Mouse (Mus musculus) 3T3-L1 (cell line): ENCODE measurements at regions not wholly inside any gene's neighbourhood (a gene's known extent, or its start where the extent isn't known, plus 50 kb on each side); places are given as distances from the start of the nearest gene placed in this dataset.
"Not testable (repeated sequence)": the region's sequence is repeated elsewhere in the genome, so short reads cannot be mapped to it uniquely, and the experiment has no call there.

Experiments
- DNase-seq: peaks from one replicate; pipeline ENCODE4 v3.0.0-alpha.2; 2015; ENCODE audit warnings: low read depth, low spot score

DNA sequence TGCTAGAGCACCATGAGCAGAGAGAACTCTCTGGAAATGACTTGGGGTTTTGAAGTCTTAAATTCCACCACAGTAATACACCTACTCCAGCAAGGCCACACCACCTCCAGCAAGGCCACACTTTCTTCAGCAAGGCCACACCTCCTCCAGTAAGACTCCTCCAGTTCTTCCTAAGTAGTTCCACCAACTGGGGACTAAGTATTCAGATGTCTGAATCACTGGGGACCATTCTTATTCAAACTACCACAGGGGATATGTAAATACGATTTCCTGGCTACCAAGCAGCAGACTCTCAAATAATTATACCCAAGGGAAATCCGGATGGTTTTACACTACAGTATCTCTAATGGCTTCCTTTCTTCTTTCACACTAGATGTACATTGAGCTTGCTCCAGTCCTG is 598.7 kb upstream of the Igfbp3 start:
- DNase-seq: no peak

DNA sequence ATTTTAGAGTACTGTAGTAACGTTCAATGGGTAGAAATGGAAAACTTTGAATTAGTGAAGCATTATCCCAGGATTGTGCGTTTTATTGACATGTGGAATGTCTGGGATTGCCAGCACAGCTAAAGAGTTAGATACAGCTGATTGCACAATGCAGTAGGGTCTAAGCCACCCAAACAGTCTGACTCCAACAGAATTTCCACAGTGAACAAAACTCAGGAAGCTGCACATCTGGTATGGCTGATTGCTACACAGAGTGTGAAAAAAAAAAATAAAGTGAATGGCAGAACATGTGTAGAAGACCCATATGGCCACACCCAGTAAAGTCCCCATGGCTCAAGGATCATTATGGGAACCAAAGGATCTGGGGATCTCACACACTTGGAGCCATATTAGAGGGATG is 596.0 kb upstream of the Igfbp3 start:
- DNase-seq: no peak

DNA sequence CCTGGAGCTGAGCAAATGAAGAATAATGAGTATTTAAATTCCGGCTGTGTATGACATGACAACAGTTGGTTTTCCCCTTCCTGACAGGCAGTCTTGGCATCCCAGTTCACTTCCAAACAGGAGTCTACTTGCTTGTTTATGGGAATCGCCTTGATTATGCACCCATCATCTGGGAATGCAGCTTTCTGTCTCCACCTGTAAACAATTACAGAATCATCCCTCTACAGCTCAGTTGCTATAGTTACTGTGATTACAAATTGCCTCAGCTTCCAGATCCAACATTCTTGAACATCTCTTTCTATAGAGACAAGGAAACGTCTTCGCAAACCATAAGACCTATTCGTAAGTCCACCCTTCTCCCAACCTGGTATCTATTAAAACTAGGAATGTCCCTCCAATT is 582.6 kb upstream of the Igfbp3 start:
- peak; percentile 45 for DNase-seq

DNA sequence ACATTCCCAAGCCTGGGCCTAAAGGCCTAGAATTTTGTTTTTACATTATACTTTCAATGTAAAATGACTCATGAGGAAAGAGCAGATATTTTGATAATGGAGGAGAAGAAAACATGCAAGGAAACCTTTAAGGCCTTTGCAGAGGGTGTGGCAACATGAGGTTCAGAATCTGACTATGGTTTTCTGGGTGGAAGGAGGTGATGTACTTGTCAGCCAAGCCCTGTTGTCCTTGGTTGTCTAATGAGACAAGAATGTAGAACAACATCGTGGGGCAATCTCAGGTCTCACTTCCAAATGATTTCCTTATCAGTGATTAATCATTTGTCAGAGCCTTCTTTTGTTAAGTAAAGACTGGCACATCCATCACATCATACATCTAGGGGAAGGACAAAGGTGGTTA is 580.5 kb upstream of the Igfbp3 start:
- peak; percentile 63 for DNase-seq

DNA sequence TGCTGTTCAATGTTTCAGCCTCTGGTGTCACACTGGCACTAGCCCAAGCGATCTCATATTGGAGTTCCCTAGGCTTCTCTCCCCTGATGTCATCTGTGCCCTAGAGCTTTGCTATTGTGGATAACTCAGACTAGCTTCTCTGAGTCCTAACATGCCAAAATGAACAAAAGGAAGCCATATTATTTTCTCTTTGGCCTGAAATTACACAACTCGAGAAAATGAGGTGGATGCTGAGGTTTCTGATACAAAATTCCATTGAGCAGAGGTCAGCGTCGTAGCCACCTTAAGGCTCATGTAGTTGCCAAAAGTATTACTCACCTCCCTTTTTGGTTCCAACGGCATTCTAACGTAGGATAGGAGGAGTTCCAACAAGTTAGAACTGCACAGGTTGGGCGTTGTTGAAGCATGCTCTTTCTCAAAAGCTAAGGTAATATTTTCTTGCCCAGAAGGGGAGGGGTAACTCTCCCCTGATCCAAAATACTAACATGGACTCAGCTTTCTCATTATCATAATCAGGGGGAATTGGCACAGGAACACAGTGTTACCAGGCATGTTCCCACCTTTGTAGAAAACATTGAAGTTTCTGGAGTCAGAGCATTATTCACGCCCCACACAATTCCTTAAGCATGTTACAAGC is 566.9 kb upstream of the Igfbp3 start:
- peak; percentile 74 for DNase-seq

DNA sequence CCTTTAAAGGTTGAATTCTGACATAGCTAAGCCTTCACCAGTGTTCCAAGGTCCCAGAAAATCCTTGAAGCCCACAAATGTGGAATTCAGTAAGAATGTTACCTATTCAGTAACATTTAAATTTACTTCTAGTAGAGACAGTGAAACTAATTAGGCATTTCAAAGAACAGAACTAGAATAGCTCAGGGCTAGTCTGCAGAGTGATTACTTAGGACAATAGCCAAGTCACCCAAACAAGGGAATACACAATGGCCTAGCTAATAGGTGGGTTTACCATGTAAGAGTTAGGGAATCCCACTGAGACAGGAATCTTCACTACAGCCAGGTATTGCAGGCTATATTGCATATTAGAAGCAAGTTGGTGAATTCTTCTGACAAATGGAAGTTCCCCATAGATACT is 561.6 kb upstream of the Igfbp3 start:
- not testable (repeated sequence) for DNase-seq

DNA sequence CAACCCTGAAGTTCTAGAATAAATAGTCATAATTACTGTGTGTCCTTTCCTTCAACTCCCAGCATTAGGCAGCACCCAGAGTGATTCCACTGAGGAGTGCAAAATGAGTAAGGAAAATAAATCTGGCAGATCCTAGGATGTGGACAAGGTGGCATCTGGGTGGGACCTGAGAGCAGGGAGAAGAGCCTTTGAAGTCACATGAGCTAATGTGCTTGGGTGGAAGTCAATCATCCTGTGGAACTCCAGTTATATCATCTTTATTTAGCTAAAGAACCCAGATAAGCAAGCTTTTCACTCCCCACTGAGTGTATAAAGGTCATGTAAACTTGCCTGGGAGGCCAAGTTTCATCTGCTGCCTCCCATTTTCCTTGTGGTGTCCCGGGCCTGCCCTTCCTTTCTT is 551.6 kb upstream of the Igfbp3 start:
- DNase-seq: no peak

DNA sequence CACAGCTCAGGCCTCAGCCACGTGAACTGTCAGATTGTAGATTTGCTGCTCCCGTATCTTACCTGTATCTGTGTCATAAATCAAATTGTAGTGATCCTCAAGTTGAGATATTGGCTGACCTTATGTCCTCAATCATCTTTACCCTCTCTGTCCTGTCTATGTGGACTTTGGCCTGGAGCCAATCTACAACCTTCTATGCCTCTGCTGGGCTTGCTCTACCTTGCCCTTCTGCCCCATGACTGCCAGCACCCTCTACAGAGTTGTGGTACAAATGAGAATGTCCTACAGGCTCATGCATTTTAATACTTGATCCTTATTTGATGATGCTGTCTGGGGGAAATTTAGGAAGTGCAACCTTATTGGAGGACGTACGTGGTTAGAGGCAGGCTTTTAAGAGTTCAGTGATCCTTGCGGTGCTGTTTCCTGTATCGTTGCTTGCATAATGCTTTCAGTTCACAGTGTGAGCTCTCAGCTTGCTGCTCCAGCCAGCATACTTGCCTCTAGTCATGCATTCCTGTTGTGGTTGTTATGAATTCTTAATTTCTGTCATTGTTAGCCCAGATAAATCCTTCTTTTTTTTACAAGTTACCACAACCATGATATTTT is 545.2 kb upstream of the Igfbp3 start:
- no peak for DNase-seq
